Mouse (Mus musculus): Measurements from ENCODE around the gene Ext2. TPM values are rescaled to one million over a fixed set of nuclear protein-coding genes. Genes with fewer than 3 reads are reported as not detected.

Gene Ext2
- polyA plus RNA-seq, 1 experiment from 2014 or later = 134 TPM

GRCm38 (mm10) chr2:93784721-93785431 is 37.5 kb downstream of the Ext2 start:
- WGBS = 57% methylated on average over 12 of the region's 12 CpGs
- Histone ChIP-seq H3K9me3 (no peaks in the 10 kb centered on the region), H3K4me2 (no peak overlapping the region), H3K4me3 (no peak overlapping the region), H3K4me1 (0 out of 2 replicates have a peak, but pooled peaks cover 3% of the 10 kb centered on the region), H3K36me3 (peaks cover 10% of the 10 kb centered on the region; the same call in 1 of the 2 replicates), H3K27ac (no peak overlapping the region), H3K9ac (no peak overlapping the region), H3K27me3 (no peaks in the 10 kb centered on the region)
- no peak for ATAC-seq (ENCODE audit: borderline replicate concordance, extremely low read depth, low FRiP score, low TSS enrichment)

DNA sequence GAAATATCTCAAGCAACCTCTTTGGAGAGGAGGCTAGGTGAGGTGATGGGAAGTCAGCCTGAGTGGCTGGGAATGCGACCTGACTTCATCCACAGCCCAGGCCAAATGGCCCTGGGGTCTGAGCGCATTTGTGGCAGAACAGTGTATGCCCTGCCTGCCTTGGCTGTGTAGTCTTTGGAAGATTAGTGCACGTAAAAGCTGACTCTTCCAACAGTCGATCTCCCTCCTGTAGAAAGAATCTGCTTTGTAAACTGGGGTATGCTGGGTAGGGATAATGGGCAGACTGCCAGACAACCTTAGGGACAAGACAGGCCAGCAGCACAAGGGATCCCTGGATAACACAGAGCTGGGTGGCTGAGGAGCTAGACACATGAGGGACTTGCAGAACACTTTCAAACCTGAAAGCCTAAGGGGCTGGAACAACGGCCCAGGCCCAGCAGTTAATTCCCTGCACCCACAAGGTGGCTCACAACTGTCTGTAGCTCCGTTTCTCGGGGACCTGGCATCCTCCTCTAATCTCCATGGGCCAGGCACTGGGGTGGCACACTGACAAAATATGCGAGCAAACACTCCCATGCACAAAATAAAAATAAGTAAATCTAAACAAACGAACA is 38.3 kb downstream of the Ext2 start:
- H3K27me3 ChIP-seq = no peaks in the 10 kb centered on the region
- ATAC-seq (ENCODE audit: borderline replicate concordance, extremely low read depth, low FRiP score, low TSS enrichment) = no peak
- no peak overlapping the region for H3K4me2 ChIP-seq
- H3K36me3 ChIP-seq = peaks cover 10% of the 10 kb centered on the region; the same call in 1 of the 2 replicates
- no peaks in the 10 kb centered on the region for H3K9me3 ChIP-seq
- H3K9ac ChIP-seq = no peak overlapping the region
- 76% methylated on average over 9 of the region's 9 CpGs for WGBS
- H3K4me3 ChIP-seq = no peak overlapping the region
- H3K4me1 ChIP-seq = peaks cover 12% of the 10 kb centered on the region
- H3K27ac ChIP-seq = no peak overlapping the region

DNA sequence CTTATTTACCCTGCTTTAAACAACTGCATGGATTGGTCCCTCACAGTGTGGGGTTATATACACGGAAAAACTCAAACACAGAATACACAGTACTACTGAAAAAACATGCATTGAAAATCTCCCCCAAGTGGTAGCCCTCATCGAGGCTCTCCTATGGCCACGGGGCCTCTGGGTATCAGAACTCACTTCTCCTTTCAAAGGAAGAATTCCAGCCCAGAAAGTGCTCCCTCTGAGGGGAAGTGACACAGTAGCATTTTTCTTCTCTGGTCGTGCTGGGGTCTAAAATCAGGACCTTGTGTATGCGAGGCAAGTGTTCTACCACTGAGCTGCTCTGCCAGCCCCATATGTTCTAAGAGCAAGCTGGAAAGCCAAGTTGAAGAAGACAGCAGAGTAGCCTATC is 39.7 kb downstream of the Ext2 start:
- Histone ChIP-seq H3K27ac (no peak overlapping the region), H3K4me2 (no peak overlapping the region), H3K9me3 (no peaks in the 10 kb centered on the region), H3K36me3 (peaks cover 5% of the 10 kb centered on the region; the same call in 1 of the 2 replicates), H3K27me3 (no peaks in the 10 kb centered on the region), H3K9ac (no peak overlapping the region), H3K4me1 (peaks cover 14% of the 10 kb centered on the region), H3K4me3 (no peak overlapping the region)
- 57% methylated on average over 5 of the region's 5 CpGs for WGBS
- no peak for ATAC-seq (ENCODE audit: borderline replicate concordance, extremely low read depth, low FRiP score, low TSS enrichment)

- peaks cover 5% of the 10 kb centered on the region; the same call in 1 of the 2 replicates for H3K36me3 ChIP-seq
- H3K9me3 ChIP-seq = no peaks in the 10 kb centered on the region
- H3K9ac ChIP-seq = no peak overlapping the region
- H3K27ac ChIP-seq = no peak overlapping the region
- no peak for ATAC-seq (ENCODE audit: borderline replicate concordance, extremely low read depth, low FRiP score, low TSS enrichment)
- peaks cover 15% of the 10 kb centered on the region for H3K4me1 ChIP-seq
- H3K27me3 ChIP-seq = no peaks in the 10 kb centered on the region
- no peak overlapping the region for H3K4me2 ChIP-seq
- 73% methylated on average over 4 of the region's 4 CpGs for WGBS
- no peak overlapping the region for H3K4me3 ChIP-seq
Measured at GRCm38 (mm10) chr2:93782156-93782555, 40.2 kb downstream of the Ext2 start.

DNA sequence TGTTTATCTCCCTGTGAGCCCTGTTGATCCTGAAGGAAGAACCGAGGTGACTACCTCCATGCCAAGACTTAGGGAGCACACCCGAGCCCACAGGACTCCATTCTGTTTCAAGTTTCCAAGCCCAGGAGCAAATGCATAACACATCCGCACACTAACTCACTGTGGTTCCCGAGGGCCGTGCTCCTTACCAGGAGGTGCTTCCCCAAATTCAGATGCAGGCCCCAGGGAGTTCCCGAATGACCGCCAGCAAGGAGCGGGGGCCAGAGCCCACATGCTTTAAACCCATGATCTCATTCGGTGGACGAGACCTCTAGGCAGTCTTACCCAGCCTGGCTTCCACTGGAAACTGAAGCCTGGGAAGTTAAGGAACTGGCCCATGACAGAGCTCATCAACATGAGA is 41.8 kb downstream of the Ext2 start:
- no peak overlapping the region for H3K9ac ChIP-seq
- H3K36me3 ChIP-seq = peaks cover 5% of the 10 kb centered on the region; the same call in 1 of the 2 replicates
- no peak overlapping the region for H3K4me2 ChIP-seq
- no peaks in the 10 kb centered on the region for H3K27me3 ChIP-seq
- H3K9me3 ChIP-seq = no peaks in the 10 kb centered on the region
- ATAC-seq (ENCODE audit: borderline replicate concordance, extremely low read depth, low FRiP score, low TSS enrichment) = no peak
- no peak overlapping the region for H3K4me3 ChIP-seq
- WGBS = 77% methylated on average over 10 of the region's 10 CpGs
- no peak overlapping the region for H3K27ac ChIP-seq
- peaks cover 31% of the 10 kb centered on the region for H3K4me1 ChIP-seq

DNA sequence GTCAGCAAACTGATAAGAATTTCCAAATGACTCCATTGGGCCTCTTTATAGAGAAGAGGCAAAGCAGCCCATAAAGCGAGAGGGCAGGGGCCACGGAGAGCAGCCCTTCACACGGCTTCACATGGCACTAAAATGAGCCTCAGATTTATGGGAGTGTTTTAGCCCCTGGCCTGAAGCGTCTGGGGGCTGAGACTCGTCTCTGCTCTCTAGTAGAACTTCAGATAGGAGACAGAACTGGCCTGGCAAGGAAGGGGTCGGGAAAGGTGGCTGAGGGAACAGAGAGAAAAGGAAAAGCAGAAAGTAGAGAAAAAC is 42.5 kb downstream of the Ext2 start:
- peaks cover 33% of the 10 kb centered on the region for H3K4me1 ChIP-seq
- no peaks in the 10 kb centered on the region for H3K9me3 ChIP-seq
- H3K27me3 ChIP-seq = no peaks in the 10 kb centered on the region
- WGBS = 38% methylated on average over 6 of the region's 6 CpGs
- no peak overlapping the region for H3K4me2 ChIP-seq
- no peak overlapping the region for H3K4me3 ChIP-seq
- no peak for ATAC-seq (ENCODE audit: borderline replicate concordance, extremely low read depth, low FRiP score, low TSS enrichment)
- no peak overlapping the region for H3K9ac ChIP-seq
- peaks cover 5% of the 10 kb centered on the region; the same call in 1 of the 2 replicates for H3K36me3 ChIP-seq
- H3K27ac ChIP-seq = 0 out of 2 replicates have a peak overlapping the region, but pooled peaks have one; percentile 22

- no peaks in the 10 kb centered on the region for H3K9me3 ChIP-seq
- peaks cover 36% of the 10 kb centered on the region for H3K4me1 ChIP-seq
- H3K27ac ChIP-seq = peak overlapping the region; percentile 22; the same call in 1 of the 2 replicates
- no peak overlapping the region for H3K9ac ChIP-seq
- no peaks in the 10 kb centered on the region for H3K27me3 ChIP-seq
- peaks cover 5% of the 10 kb centered on the region; the same call in 1 of the 2 replicates for H3K36me3 ChIP-seq
- 35% methylated on average over 16 of the region's 16 CpGs for WGBS
- 0 out of 2 replicates have a peak overlapping the region, but pooled peaks have one; percentile 5 for H3K4me2 ChIP-seq
- H3K4me3 ChIP-seq = no peak overlapping the region
- no peak for ATAC-seq (ENCODE audit: borderline replicate concordance, extremely low read depth, low FRiP score, low TSS enrichment)
Measured at GRCm38 (mm10) chr2:93779081-93779896, 43.1 kb downstream of the Ext2 start.

DNA sequence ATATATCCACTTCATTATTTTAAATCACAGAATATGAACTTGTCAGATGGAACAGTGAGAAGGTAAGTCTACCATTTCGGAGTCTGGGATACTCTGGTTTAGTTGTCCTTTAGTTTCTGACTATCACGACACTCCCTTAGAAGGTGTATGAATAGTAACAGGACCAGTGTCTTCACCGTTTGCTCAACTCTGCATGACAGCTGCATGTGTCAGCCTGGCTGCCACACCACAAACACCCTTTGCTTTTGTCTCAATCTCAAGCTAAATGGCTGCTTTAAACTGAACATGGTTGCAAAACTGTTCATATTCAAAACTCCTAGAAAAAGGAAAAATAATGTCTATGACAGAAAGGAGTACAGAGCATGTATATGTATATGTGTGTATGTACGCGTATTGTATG is 43.8 kb downstream of the Ext2 start:
- Histone ChIP-seq H3K4me2 (no peak overlapping the region), H3K9me3 (no peaks in the 10 kb centered on the region), H3K27ac (no peak overlapping the region), H3K4me3 (no peak overlapping the region), H3K9ac (no peak overlapping the region), H3K27me3 (no peaks in the 10 kb centered on the region), H3K36me3 (peaks cover 5% of the 10 kb centered on the region; the same call in 1 of the 2 replicates), H3K4me1 (peaks cover 36% of the 10 kb centered on the region)
- ATAC-seq (ENCODE audit: borderline replicate concordance, extremely low read depth, low FRiP score, low TSS enrichment) = no peak
- 81% methylated on average over 5 of the region's 5 CpGs for WGBS

- ATAC-seq (ENCODE audit: borderline replicate concordance, extremely low read depth, low FRiP score, low TSS enrichment) = no peak
- H3K27ac ChIP-seq = no peak overlapping the region
- H3K4me1 ChIP-seq = peaks cover 47% of the 10 kb centered on the region
Measured at GRCm38 (mm10) chr2:93777056-93777430, 45.3 kb downstream of the Ext2 start.

GRCm38 (mm10) chr2:93776267-93777055 is 45.9 kb downstream of the Ext2 start:
- Histone ChIP-seq H3K4me3 (no peak overlapping the region), H3K9ac (no peak overlapping the region), H3K4me2 (no peak overlapping the region), H3K27me3 (no peaks in the 10 kb centered on the region), H3K9me3 (no peaks in the 10 kb centered on the region), H3K4me1 (peaks cover 47% of the 10 kb centered on the region), H3K36me3 (no peaks in the 10 kb centered on the region), H3K27ac (peak overlapping the region; percentile 26; the same call in 1 of the 2 replicates)
- WGBS = 72% methylated on average over 7 of the region's 7 CpGs
- ATAC-seq (ENCODE audit: borderline replicate concordance, extremely low read depth, low FRiP score, low TSS enrichment) = no peak

More at GRCm38 (mm10) chr2:93777056-93777430, 45.3 kb downstream of the Ext2 start:
- Histone ChIP-seq H3K36me3 (no peaks in the 10 kb centered on the region), H3K4me2 (no peak overlapping the region), H3K4me3 (no peak overlapping the region), H3K9me3 (no peaks in the 10 kb centered on the region), H3K27me3 (no peaks in the 10 kb centered on the region), H3K9ac (no peak overlapping the region)
- WGBS = 70% methylated on average over 4 of the region's 4 CpGs

DNA sequence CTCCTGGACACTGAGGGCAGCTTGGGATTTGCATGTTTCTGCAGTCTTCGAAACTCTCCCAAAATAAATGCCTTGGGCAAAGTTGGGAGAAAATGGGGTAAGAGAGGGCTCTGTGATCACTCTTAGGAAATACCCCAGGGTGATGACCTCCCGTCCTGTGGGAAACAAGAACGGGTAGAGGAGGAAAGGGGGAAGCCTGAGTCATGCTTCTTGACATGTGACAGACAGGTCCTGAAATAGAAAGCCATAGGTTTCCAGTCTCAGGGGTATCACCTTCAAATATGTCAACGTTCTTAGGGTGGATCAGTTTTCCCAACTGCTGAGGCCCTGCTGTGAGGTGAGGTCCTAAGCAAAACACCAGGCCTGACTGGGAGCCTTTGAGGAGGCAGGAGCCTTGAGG is 46.9 kb downstream of the Ext2 start:
- H3K27ac ChIP-seq = no peak overlapping the region
- no peak overlapping the region for H3K4me3 ChIP-seq
- WGBS = 51% methylated on average over 4 of the region's 4 CpGs
- no peaks in the 10 kb centered on the region for H3K36me3 ChIP-seq
- H3K27me3 ChIP-seq = no peaks in the 10 kb centered on the region
- no peaks in the 10 kb centered on the region for H3K9me3 ChIP-seq
- ATAC-seq (ENCODE audit: borderline replicate concordance, extremely low read depth, low FRiP score, low TSS enrichment) = no peak
- no peak overlapping the region for H3K9ac ChIP-seq
- H3K4me2 ChIP-seq = no peak overlapping the region
- H3K4me1 ChIP-seq = peaks cover 47% of the 10 kb centered on the region

Measured in lung, embryonic 15.5 days (tissue).